Mouse (Mus musculus): ENCODE results near the gene Lrig1.

- no peak for TF ChIP-seq CTCF (IDR thresholded peaks at IDR 0.05; ENCODE audit: low read depth, low read length)
- TF ChIP-seq POLR2A (IDR thresholded peaks at IDR 0.05; ENCODE audit: borderline replicate concordance, low read depth, low read length), result no peak
Measured at GRCm38 (mm10) chr6:94679249-94679648, 20.7 kb downstream of the Lrig1 start.

Data from bone marrow macrophage, adult 2 months (primary cell).